Mouse (Mus musculus) forebrain, postnatal 0 days (tissue): ENCODE measurements around the gene Slc36a1. TPM values are rescaled to one million over a fixed set of nuclear protein-coding genes. Genes with fewer than 3 reads are reported as not detected.

ENCODE experiments used
- ATAC-seq: fragments of 200-750 bp; cut with Nextera tagmentation; 2 replicates; pipeline ENCODE4 v1.8.0; 2017; ENCODE audit warnings: mild to moderate bottlenecking, moderate library complexity
- DNase-seq: peaks from one replicate; pipeline ENCODE4 v3.0.0-alpha.2; 2015
- H3K27ac ChIP-seq: fragments of 300-500 bp; sonication (generic); 2 replicates; pipeline ENCODE4 v1.5.1; 2014; ENCODE audit warnings: low read depth, mild to moderate bottlenecking, antibody characterized with exemption, low read length, moderate library complexity, mixed read lengths
- H3K27me3 ChIP-seq: fragments of 300-500 bp; sonication (generic); 2 replicates; pipeline ENCODE4 v1.6.1; 2014; ENCODE audit warnings: mild to moderate bottlenecking, low read length, mixed read lengths; ENCODE audit not compliant: insufficient read depth
- H3K36me3 ChIP-seq: fragments of 300-500 bp; sonication (generic); 2 replicates; pipeline ENCODE4 v1.6.1; 2014; ENCODE audit warnings: mild to moderate bottlenecking, moderate library complexity; ENCODE audit not compliant: insufficient read depth
- H3K4me1 ChIP-seq: fragments of 300-500 bp; sonication (generic); 2 replicates; pipeline ENCODE4 v1.6.1; 2014; ENCODE audit warnings: antibody characterized with exemption; ENCODE audit not compliant: insufficient read depth
- H3K4me2 ChIP-seq: fragments of 300-500 bp; sonication (generic); 2 replicates; pipeline ENCODE4 v1.6.1; 2014; ENCODE audit warnings: low read depth, mild to moderate bottlenecking, moderate library complexity
- H3K4me3 ChIP-seq: fragments of 300-500 bp; sonication (generic); 2 replicates; pipeline ENCODE4 v1.5.1; 2014; ENCODE audit warnings: low read depth, low read length, mixed read lengths
- H3K9ac ChIP-seq: fragments of 300-500 bp; sonication (generic); 2 replicates; pipeline ENCODE4 v1.6.1; 2014; ENCODE audit warnings: mild to moderate bottlenecking
- H3K9me3 ChIP-seq: fragments of 300-500 bp; sonication (generic); 2 replicates; pipeline ENCODE4 v1.6.1; 2016; ENCODE audit warnings: low read length
- CTCF ChIP-seq: sonication (generic); IDR thresholded peaks from 2 replicates; pipeline ENCODE4 v1.5.1; 2016; ENCODE audit warnings: antibody characterized with exemption, control low read depth, low read depth
- WGBS: fragments of 180-500 bp; shearing (Covaris S2); extraction: QIAGEN DNeasy Blood & Tissue Kit; methylation state at CpG from one replicate; pipeline ENCODE4 v1.1.7; 2014; 5-methylcytosine and 5-hydroxymethylcytosine counted together
- polyA plus RNA-seq: library from polyadenylated mRNA; unstranded; fragments of >200 nt; fragmentation: Nextera tagmentation; extraction: Ambion mirVana; gene quantifications from 2 replicates; pipeline ENCODE4 v1.2.1, GENCODE M21; 2015
- total RNA-seq: library from RNA; depleted of rRNA; stranded (reverse); fragments of >200 nt; gene quantifications from 2 replicates; pipeline ENCODE4 v1.2.3, GENCODE M21; 2014

Gene Slc36a1
- total and polyA plus RNA-seq, 2 experiments from 2014 or later, result 1.5 to 19.0 TPM

- 87% methylated on average over 4 of the region's 4 CpGs for WGBS
- no peaks in the 10 kb centered on the region for H3K36me3 ChIP-seq
- H3K4me3 ChIP-seq, result no peak overlapping the region
- H3K27ac ChIP-seq, result no peak overlapping the region
- no peaks in the 10 kb centered on the region for H3K27me3 ChIP-seq
- no peak for TF ChIP-seq CTCF
- no peak for DNase-seq
- no peaks in the 10 kb centered on the region for H3K4me1 ChIP-seq
- H3K9ac ChIP-seq, result no peak overlapping the region
- H3K9me3 ChIP-seq, result no peaks in the 10 kb centered on the region
- H3K4me2 ChIP-seq, result no peak overlapping the region
- no peak for ATAC-seq
Observed at GRCm38 (mm10) chr11:55168504-55168903, 35.6 kb upstream of the Slc36a1 start.

- Histone ChIP-seq H3K27me3 (no peaks in the 10 kb centered on the region), H3K36me3 (no peaks in the 10 kb centered on the region), H3K4me2 (no peak overlapping the region), H3K4me3 (no peak overlapping the region), H3K4me1 (no peaks in the 10 kb centered on the region), H3K9ac (no peak overlapping the region), H3K9me3 (no peaks in the 10 kb centered on the region), H3K27ac (no peak overlapping the region)
- ATAC-seq, result no peak
- 97% methylated on average over 6 of the region's 6 CpGs for WGBS
- no peak for DNase-seq
- no peak for TF ChIP-seq CTCF
Observed at GRCm38 (mm10) chr11:55168914-55169313, 35.2 kb upstream of the Slc36a1 start.

- H3K9ac ChIP-seq, result no peak overlapping the region
- no peak overlapping the region for H3K4me2 ChIP-seq
- TF ChIP-seq CTCF, result no peak
- H3K27ac ChIP-seq, result no peak overlapping the region
- no peaks in the 10 kb centered on the region for H3K36me3 ChIP-seq
- 79% methylated on average over 4 of the region's 4 CpGs for WGBS
- H3K4me3 ChIP-seq, result no peak overlapping the region
- no peak for ATAC-seq
- no peak for DNase-seq
- no peaks in the 10 kb centered on the region for H3K27me3 ChIP-seq
- no peaks in the 10 kb centered on the region for H3K9me3 ChIP-seq
- no peaks in the 10 kb centered on the region for H3K4me1 ChIP-seq
Observed at GRCm38 (mm10) chr11:55170501-55170900, 33.6 kb upstream of the Slc36a1 start.

GRCm38 (mm10) chr11:55178830-55179229, 25.3 kb upstream of the Slc36a1 start:
- no peak for DNase-seq
- no peak overlapping the region for H3K27ac ChIP-seq
- H3K4me1 ChIP-seq, result no peaks in the 10 kb centered on the region
- no peaks in the 10 kb centered on the region for H3K36me3 ChIP-seq
- H3K9me3 ChIP-seq, result no peaks in the 10 kb centered on the region
- no peak overlapping the region for H3K4me2 ChIP-seq
- WGBS, result 88% methylated on average over 4 of the region's 4 CpGs
- H3K4me3 ChIP-seq, result no peak overlapping the region
- no peak overlapping the region for H3K9ac ChIP-seq
- TF ChIP-seq CTCF, result no peak
- ATAC-seq, result no peak
- H3K27me3 ChIP-seq, result no peaks in the 10 kb centered on the region

- H3K27ac ChIP-seq, result no peak overlapping the region
- H3K4me3 ChIP-seq, result no peak overlapping the region
- H3K4me1 ChIP-seq, result no peaks in the 10 kb centered on the region
- 92% methylated on average over 3 of the region's 3 CpGs for WGBS
- no peak overlapping the region for H3K4me2 ChIP-seq
- H3K9ac ChIP-seq, result no peak overlapping the region
- no peak for DNase-seq
- no peak for ATAC-seq
- H3K27me3 ChIP-seq, result no peaks in the 10 kb centered on the region
- TF ChIP-seq CTCF, result no peak
- no peaks in the 10 kb centered on the region for H3K9me3 ChIP-seq
- H3K36me3 ChIP-seq, result no peaks in the 10 kb centered on the region
Observed at GRCm38 (mm10) chr11:55179856-55180255, 24.3 kb upstream of the Slc36a1 start.

GRCm38 (mm10) chr11:55183124-55183523, 21.0 kb upstream of the Slc36a1 start:
- ATAC-seq (no peak), DNase-seq (no peak)
- H3K4me3 ChIP-seq, result no peak overlapping the region
- H3K9me3 ChIP-seq, result no peaks in the 10 kb centered on the region
- H3K4me2 ChIP-seq, result no peak overlapping the region
- no peak for TF ChIP-seq CTCF
- 72% methylated on average over 7 of the region's 7 CpGs for WGBS
- no peaks in the 10 kb centered on the region for H3K4me1 ChIP-seq
- H3K27ac ChIP-seq, result no peak overlapping the region
- H3K27me3 ChIP-seq, result no peaks in the 10 kb centered on the region
- no peaks in the 10 kb centered on the region for H3K36me3 ChIP-seq
- no peak overlapping the region for H3K9ac ChIP-seq

- no peaks in the 10 kb centered on the region for H3K4me1 ChIP-seq
- H3K27me3 ChIP-seq, result no peaks in the 10 kb centered on the region
- H3K4me3 ChIP-seq, result no peak overlapping the region
- WGBS, result 88% methylated on average over 5 of the region's 5 CpGs
- H3K9ac ChIP-seq, result no peak overlapping the region
- DNase-seq (no peak), ATAC-seq (no peak)
- no peak overlapping the region for H3K4me2 ChIP-seq
- H3K27ac ChIP-seq, result no peak overlapping the region
- no peaks in the 10 kb centered on the region for H3K36me3 ChIP-seq
- no peaks in the 10 kb centered on the region for H3K9me3 ChIP-seq
- TF ChIP-seq CTCF, result no peak
Observed at GRCm38 (mm10) chr11:55184246-55184645, 19.9 kb upstream of the Slc36a1 start.
